Mouse (Mus musculus) right cerebral cortex, postnatal 25 days (tissue): Measurements from ENCODE around the gene Plekhs1.
"Not testable (repeated sequence)": the region's sequence is repeated elsewhere in the genome, so short reads cannot be mapped to it uniquely, and the experiment has no call there.

Experiments
- DNase-seq: peaks from one replicate; pipeline ENCODE4 v3.0.0; 2022

The Plekhs1 gene

DNA sequence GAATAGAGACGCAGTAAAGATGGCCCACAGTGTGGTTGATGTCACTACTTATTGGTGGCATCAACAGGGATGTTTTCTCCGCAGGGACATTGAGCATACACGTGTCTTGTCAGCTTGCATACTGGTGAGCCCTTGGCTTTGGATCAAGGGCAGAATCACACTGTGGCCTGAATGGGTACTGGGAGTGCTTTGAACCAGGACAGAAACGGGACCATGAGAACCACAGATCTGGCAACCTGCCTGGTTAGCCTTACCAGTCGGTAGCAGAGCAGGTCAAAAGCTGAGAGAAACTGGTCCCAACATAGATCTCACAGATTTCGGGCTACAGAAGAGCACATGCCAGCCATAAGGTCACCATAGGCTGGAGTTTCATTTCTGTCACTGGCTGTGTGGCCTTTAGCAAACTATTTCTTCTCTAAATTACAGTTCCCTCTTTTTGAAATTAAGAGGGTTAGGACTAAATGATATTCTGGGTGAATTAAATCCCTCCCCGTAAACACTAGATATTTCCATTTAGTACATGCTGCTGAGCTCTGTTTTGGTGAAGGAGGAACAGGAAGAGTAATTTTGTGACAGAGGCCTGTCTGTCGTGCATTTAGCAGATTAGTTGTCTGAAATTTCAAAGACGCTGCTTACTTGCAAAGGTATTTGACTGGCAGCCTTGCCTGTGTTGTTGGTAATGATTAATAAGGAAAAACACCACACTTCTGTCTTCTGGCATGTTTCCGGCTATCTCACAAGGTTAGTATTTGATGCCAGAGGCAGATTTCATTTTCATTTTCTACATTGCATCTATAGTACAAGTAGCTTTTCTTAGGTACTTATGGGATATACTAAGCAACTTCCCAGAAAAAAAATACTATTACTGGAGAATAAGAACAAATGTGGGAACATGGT, 2.0 kb upstream of the Plekhs1 start:
- DNase-seq, result no peak

DNA sequence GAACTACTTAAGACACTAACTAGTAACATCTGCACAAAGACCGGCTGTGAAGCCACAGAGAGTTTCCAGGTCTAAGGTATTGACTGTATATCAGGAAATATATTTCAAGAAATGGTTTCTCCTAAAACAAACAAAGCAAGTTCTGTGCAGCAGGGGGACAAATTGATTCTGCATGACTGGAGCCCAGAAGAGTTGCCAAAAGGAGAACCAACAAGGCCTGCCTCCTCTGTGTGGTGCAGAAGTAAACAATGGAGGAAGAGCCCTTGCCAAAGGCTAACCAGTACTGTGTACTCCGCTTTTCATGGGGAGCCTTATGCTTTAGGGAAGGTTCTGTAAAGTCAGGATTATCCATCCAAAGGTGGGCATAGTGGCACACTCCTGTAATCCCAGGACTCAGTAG, 1.2 kb upstream of the Plekhs1 start:
- no peak for DNase-seq

DNA sequence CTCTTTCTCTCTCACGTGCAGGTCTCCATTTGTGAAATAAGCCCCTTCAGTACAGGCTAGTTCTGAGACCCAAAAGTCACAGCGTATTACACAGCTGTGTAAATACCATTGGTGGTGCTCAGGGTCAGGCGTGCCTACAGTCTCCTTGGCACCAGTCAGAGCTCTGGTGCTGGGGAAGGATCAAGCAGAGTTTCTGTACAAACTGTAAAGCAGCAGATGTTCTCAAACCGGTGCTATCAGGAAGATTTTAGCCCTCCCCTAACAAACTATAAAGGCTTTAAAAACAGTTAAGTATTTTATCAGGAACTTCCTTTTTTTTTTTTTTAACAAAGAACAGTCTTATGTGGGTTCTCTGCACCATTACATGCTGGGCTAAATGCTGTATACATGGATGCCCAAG, 1.3 kb downstream of the Plekhs1 start:
- DNase-seq, result no peak

DNA sequence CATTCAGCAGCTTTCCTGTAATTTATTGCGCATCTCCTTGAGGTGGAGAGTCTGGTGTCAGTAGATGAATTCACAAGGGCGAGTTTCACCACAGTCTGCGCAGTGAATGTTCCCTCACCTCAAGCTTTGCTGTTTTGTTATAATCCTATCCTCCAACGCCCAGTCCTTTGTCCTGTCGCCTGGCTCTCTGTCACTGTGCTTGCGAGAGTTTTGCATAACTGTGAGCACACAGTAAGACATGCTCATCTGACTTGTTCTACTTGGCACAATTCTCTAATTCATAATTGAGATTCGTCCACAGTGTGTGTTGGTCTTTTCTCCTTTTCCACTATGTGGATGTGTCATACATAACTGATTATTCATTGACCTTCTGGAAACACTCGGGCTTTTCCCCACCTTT, 5.0 kb downstream of the Plekhs1 start:
- no peak for DNase-seq

DNA sequence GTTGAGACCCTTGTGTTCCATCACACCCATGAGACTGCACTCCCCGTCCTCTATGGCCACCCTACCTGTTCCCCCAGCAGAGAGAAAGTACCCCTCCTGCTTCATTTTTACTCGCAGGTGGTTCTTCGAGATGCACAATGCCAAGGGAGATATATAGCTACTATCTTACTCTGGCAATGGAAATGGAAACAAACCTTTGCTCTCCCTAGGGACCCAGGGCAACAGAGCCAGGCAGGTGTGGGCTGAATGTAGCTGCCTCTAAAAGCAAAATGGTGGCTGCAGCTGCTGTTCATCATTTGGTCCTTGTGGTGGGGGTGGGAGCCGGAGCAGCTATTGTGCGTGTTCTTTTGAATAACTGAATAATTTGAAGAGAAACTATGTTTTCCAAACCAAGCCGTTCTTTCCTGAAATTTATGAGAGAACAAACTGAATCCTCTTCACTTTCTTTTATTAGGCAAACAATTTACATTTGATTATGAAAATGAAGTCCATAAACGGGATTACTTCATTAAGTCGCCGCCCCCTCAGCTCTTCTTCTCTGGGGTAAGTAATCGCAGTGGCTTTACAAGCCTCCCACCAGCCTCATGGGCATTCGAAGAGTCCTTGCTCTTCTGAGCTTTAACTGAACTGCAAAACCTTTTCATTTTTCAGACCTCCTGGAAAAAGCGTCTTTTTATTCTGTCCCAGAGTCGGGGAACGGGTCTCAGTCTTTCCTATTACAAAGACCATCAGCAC, 9.0 kb downstream of the Plekhs1 start:
- no peak for DNase-seq

DNA sequence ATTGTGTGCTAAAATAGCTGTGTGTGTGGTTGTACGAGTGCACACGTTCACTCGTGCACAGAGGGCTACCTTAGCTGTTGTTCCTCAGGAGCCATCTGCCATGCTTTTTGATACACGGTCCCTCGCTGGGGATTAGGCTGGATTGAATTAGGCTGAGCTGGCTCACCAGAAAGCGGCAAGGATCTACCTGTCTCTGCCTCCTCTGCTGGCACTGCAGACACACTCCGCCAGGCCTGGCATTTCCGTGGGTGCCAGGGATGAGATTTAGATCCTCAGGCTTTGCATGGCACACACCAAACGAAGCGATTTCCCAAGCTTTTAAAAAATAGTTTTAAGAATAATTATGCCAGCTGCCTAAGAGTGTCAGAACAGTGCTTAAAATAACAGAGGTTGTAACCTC, 10.5 kb downstream of the Plekhs1 start:
- DNase-seq, result no peak

DNA sequence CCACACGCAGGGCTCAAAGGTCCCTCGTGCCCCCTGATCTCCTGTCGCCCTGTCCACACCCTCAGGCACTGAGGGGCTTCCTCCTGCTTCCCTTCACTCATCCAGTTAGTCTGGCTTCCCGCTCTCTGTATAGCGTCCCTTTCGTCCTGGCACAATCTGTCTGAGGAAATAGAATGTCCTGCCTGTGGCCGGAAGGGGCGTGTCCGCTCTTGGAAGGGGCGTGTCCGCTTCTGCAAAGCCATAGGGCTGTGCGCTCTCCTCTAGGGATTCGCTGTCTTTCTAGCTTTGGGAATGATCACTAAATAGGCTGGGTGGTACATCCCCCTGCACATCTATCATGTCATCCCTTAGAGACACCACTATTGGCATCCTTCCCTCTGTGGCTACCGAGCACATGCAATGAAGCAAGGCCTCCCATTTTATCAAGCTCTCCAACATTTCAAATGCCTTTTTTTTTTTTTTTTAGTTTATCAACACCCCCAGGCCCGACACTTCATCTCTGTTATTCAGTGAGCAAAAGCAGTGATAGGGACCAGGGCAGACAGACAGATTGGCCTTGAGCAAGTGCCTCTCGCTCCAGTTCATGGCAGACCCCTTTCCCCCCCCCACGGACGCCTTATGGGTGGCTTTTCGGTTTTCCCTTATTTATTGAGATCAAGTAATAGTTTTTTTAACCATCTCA, 13.6 kb downstream of the Plekhs1 start:
- DNase-seq, result no peak

DNA sequence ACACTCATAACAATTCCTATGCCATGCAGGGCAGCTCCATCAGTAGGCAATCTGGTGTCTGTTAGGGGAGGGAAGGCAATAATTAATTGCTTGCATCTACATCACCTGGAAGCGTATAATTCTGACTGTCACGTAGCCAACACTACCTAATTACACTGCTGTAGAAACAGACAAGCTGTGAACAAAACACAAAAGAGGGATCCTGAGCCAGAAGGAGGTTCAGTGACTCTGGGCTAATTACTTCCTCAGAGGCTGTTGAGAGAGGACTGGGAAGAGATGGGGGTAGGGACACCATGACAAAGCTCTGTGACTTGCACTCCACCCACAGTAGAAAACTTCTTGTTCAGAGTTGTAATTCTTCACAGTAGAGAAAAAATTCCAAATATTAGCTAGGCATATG, 15.1 kb downstream of the Plekhs1 start:
- no peak for DNase-seq

DNA sequence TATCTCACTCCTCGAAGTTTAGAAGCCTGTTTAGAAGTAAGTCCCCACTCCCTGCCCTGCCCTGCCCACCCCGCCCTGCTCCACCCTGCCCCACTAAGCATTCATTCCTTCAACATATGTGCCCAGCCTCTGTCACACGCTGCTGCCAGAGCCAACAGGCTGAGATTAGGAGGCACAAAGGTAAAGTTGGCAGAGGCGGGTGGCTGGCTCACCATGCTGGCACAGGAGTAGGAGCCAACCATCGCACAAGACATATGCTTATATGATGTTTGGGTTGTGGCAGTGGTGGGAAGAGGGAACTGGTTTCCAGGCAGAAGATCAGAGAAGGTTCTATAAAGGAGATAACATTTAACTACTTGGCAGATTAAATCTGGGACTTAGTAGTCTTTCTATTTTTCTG, 15.8 kb downstream of the Plekhs1 start:
- no peak for DNase-seq

DNA sequence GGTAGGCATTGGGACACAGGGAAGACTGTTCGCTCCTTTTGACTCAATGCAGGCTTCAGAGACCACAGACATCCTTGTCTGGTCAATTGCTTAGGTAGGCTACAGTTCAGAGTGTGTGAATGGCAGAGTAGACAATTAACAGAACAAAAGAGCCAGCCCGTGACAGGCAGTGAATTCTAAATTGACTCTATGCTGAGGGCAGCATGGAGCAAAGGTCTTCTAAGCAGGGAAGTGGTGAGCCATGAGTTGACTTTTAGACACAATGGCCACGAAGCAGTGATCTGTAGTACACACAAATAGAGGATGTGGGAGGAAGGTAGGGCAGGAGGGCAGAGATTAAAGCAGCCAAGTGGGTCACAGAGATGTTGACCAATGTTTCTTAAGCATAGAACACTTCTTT, 16.4 kb downstream of the Plekhs1 start:
- DNase-seq, result no peak

DNA sequence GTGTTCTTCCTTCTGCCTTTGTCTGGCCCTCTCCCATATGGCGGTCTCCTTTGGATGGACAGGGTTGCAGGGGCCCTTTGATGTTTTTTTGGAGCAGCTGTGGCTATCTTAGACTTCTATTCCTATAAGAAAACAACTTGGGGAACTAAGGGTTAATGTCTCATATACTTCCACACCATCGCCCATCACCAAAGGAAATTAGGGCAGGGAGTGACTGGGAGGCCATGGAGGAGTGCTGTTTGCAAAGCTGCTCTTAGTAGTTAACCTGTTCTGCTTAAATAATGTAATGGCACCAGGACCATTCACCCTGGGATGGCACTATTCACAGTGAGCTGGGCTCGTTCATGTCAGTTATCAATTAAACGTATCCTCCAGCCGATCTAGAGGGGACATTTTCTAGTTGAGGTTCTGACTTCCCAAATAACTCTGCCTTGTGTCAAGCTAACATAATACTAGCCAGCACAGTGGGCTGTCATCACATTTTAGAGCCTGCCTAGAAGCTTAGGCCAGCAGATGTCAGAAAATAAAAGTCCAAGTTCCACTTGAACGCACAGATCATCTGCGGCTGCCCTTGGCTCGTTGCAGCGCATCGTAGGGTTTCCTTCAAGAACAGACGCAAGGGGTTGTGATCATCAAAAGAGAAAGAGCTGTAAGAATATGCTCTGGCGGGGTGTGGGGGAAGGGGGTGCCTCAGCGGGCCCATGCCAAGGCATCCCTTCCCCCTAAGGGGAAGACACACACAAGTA, 23.4 kb downstream of the Plekhs1 start:
- no peak for DNase-seq

DNA sequence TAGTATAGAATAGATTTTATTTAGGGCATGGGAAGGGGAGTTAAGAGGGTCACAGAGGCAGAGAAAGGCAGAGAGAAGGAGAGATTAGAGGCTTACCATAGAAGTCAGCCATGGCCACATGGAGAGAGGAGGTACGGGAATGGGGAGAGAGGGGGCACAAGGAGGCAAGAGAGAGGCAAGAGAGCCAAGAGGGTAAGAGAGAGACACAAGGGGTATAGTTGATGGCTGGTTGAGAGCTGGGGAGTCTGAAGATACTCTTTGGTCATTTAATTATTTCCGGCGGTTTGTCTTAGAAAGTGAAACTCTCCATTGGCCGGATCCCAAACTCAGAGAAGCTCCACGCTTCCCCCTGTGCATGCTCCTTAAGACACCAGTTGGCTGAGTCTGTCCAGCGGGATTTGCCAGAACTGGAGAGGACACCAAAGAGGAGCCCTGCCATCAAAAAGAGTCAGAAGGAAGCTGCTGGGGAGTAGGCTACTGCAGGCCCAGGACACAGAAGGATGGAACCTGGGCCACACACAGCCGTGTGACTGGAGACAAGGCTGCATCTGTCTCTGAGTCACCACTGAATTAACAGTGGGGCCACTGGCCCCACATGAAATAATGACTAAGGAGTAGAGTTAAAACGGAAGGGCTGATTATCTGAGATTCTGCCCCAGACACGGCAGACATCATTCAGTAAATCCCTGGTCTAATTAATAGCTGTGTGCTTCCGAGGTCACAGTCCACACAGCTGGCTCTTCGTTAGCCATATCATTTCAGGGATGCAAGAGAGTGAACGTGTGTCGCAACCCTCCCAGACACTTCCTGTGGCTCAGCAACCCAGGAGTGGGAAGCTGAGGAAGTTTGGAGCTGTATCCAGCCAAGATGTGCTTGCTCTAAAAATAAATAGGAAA, 24.2 kb downstream of the Plekhs1 start:
- no peak for DNase-seq

DNA sequence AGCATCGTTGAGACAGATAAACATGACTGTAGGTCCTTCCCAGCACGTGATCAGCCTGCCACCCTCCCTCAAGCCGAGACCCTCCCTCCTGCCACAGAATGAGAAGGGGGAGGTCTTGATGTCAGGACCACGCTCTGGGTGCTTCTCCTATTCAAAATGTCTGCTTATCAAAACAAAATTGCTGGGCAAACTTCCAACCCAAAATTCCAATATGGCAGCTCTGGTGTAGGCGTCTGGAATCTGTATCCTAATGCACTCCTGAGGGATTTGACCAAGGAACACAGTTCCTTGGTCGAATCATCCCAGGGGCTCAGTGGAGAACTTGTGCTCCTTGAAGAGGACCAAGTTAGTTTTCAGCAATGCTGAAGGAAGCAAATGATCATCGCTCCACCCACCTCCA, 25.5 kb downstream of the Plekhs1 start:
- no peak for DNase-seq

DNA sequence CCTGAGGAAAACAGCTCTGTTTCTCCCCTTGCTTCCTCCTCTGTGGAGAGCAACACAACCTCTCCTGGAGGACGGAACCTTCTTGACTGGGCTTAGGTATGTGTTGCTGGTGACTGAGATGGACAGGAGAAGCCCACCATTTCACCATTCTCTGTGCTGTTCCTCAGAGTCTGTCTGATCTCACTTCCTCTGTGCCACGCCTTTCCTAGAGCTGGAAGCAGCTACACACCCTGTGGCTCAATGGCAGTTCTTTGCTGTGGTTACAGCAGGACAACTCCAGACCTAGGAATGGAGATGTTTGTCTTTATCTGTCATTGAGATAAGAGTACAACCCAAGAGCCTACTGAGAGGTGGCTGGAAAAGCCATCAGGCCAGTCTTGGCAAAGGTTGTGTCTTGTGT, 25.9 kb downstream of the Plekhs1 start:
- no peak for DNase-seq

DNA sequence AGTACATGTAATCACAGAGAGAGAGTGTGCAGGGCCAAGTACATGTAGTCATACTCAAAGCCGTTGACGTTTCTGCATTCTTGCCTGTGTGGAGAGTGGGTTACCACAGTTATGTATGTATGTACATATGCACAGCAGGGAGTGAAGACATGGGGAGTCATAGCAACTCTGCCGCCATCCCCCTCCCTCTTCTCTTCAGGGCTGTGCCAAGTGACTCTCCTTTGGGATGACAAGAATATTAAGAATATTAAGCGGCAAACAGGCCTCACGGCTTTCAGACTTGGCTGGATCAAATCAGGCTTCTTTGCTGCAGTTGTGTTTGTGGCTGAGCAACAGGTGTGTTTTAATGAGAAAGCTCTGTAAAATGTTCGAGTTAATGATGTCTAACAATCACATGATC, 28.2 kb downstream of the Plekhs1 start:
- DNase-seq, result no peak

DNA sequence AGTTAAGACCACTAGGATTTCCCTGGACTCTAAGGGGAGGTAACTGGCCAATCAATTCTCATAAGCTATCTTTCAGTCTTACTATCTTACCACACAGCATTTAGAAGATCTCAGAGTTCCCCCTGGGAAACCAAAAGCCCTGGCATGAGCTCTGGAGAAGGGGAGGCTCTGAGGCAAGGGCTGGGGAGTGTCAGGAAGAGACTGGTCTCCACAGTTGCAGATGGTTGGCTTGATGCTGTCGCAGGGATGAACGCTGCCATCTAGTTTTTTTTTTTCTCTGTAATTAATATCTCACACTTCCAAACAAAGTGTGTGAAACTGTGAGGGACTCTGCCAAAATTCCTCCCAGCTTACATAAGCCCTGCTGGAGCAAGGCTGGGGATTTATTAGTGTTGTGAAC, 32.7 kb downstream of the Plekhs1 start:
- not testable (repeated sequence) for DNase-seq

DNA sequence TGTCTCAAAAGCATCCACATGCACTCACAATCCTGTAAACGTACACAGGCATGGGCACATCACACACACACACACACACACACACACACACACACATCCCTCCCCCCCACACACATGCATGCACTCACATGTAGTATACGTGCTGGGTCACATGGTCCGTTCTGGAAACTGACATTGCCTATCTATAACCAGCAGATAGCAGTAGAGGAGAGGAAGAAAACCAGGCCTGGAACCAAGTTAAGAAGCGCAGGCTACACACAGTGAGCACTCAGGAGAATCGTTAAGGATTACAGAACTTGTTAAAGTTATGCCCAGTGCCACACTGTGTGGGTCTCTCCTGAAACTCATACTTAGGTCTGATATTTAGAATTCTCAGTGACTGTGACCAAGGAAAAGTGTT, 41.6 kb downstream of the Plekhs1 start:
- not testable (repeated sequence) for DNase-seq

DNA sequence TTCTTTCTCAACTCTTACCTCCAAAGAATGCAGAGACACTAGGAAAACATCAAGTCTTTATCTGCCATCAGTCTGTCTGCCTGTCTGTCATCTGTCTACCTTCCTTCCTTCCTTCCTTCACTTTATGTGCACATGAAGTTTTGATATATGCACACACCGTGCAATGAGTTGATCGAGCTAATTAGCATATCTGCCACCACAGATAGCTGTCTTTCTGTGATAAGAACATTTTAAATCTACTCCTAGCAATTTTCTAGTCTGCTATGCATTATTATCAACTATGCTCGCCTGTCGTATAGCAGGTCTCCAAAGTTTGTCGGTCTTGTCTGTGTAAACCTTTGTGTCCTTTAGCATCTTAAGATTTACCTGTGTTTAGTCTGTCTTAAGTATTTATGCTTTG, 42.1 kb downstream of the Plekhs1 start:
- DNase-seq, result not testable (repeated sequence)

DNA sequence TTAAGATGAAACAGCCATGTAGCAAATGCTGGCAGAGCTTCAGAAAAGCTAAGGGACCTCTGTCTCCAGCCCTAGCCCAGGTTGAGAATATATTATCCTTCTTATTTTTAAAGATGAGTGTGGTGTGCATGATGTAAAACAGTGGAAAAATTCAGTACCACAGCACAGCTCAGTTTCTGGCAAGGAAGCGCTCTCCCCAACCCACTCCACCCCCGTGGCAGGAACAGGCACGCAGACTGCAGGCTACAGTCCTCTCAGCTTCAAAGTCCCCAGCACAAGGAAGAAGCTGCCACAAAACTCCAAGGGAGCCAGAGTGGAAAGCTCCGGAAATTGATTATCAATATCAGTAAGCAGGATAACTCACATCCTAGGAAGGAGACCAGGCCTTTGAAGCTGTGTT, 49.8 kb downstream of the Plekhs1 start:
- not testable (repeated sequence) for DNase-seq

DNA sequence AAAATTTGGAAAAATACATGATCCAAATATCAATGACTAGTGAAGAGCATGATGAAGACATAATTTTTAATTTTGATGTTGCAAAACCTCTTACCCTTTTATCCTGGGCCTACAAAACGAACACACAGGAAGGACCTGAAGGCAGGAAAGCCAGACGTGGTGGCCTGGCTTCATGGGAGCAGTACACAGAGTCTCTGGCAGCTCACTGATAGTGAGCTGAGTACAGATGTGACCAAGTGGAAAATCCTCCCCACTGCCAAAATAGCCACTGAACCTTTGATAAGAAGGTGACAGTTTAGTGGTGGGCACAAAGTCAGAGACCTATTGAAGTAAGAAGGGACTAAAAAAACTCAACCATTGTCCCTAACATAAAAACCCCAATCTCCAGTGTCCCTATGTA, 52.1 kb downstream of the Plekhs1 start:
- DNase-seq, result not testable (repeated sequence)

DNA sequence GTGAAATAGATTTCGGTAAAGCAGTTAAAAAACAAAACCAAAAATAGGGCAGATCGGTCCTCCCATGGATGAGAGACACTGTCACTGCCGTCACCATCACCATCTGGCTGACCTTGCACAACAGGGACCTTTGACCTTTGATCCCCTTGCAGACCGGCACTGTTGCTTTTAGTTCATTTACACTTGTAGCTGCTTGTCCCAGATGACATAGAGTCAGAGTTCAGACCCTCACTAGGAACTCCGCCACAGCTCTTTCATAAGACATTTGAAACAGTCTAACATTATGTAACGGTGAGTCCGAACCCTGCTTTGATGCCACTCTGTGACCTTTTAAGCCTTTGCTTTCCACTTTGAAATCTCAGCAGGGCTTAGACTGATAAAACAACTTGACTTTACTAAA, 58.0 kb downstream of the Plekhs1 start:
- DNase-seq, result not testable (repeated sequence)

DNA sequence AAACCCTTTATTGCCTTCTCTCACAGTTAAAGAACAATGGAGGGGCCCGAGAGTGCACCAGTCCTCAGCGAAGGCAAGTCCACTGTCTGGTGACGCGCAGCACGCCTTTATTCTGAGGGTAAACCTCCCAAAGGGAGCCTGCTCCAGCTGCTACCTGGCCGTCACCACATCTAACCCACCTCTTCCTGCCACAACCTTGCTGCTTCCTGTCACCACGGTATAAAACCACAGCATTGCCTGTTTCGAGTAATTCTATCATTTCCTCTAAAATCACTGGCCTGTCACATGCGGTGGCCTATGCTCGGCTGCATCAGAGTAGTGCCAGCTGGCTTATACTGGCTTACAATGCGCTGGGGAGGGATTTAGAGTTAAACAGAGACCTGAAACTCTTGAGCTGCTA, 69.1 kb downstream of the Plekhs1 start:
- not testable (repeated sequence) for DNase-seq
